Mouse (Mus musculus) brain, adult 2 months (tissue): ENCODE measurements around the gene Ing4.
A peak's percentile ranks its signal among the peaks of the same experiment; 100 is the strongest.

Experiments used
- DNase-seq: peaks from one replicate; pipeline ENCODE4 v3.0.0; 2011; ENCODE audit warnings: low read depth, low spot score

Gene Ing4

GRCm38 (mm10) chr6:125090341-125091085 is 51.0 kb downstream of the Ing4 start:
- DNase-seq, result peak; percentile 25

- DNase-seq, result no peak
Observed at GRCm38 (mm10) chr6:125092372-125092771, 52.8 kb downstream of the Ing4 start.

GRCm38 (mm10) chr6:125094843-125095242 is 55.3 kb downstream of the Ing4 start:
- no peak for DNase-seq

GRCm38 (mm10) chr6:125095391-125096278 is 56.1 kb downstream of the Ing4 start, which contains the start of gene Chd4:
Chd4 (plus strand) TSS chr6:125095981.
- peak; percentile 98 for DNase-seq

GRCm38 (mm10) chr6:125096279-125096596 is 56.7 kb downstream of the Ing4 start:
- DNase-seq, result no peak

- peak; percentile 59 for DNase-seq
Observed at GRCm38 (mm10) chr6:125096597-125097345, 57.2 kb downstream of the Ing4 start.

- DNase-seq, result peak; percentile 71
Observed at GRCm38 (mm10) chr6:125097346-125097689, 57.8 kb downstream of the Ing4 start.

- DNase-seq, result no peak
Observed at GRCm38 (mm10) chr6:125097951-125098350, 58.4 kb downstream of the Ing4 start.

GRCm38 (mm10) chr6:125098513-125098912 is 59.0 kb downstream of the Ing4 start:
- DNase-seq, result peak; percentile 43
